ENCODE assay signal across 8 mouse cellular contexts in genomic region chr6:122560427-122560826, GRCm38 (mm10). TPM values are rescaled to one million over a fixed set of nuclear protein-coding genes. Genes with fewer than 3 reads are reported as not detected.
A peak's percentile ranks its signal among the peaks of the same experiment; 100 is the strongest.
DNase-seq lines count a peak whose midpoint lies in the region; ATAC-seq and TF ChIP-seq lines count a peak whose summit lies in the region.

No protein-coding gene starts in this region.

- ATAC-seq in CD4-positive, CD25-positive, alpha-beta regulatory T cell, adult 4 months = peak; percentile 76
- ATAC-seq in erythroid progenitor cell, adult 5-6 weeks (replicated peaks; ENCODE audit: low FRiP score, poor library complexity, severe bottlenecking) = peak; percentile 61
- no peak for ATAC-seq in heart, embryonic 13.5 days (ENCODE audit: extremely low read depth, insufficient number of reproducible peaks, low FRiP score, low TSS enrichment)
- no peak; the same call in 1 of the 2 replicates for ATAC-seq in kidney, postnatal 0 days (replicated peaks; ENCODE audit: low FRiP score, low read depth)
- 0 out of 2 replicates have a peak, but pooled peaks have one; percentile 10 for ATAC-seq in liver, embryonic 11.5 days (replicated peaks; ENCODE audit: low FRiP score)
- no peak for ATAC-seq in stomach, embryonic 14.5 days (ENCODE audit: insufficient number of reproducible peaks, insufficient read depth, low FRiP score, low read depth)

- H3K36me3 ChIP-seq in heart, embryonic 13.5 days = no peaks in the 10 kb centered on the region
- H3K36me3 ChIP-seq in kidney, postnatal 0 days (ENCODE audit: insufficient read depth, low read length) = no peaks in the 10 kb centered on the region
- no peaks in the 10 kb centered on the region for H3K36me3 ChIP-seq in liver, embryonic 11.5 days (ENCODE audit: control insufficient read depth, insufficient read depth, low read length)
- H3K36me3 ChIP-seq in stomach, embryonic 14.5 days (ENCODE audit: control insufficient read depth, insufficient read depth, low read length) = no peaks in the 10 kb centered on the region

- H3K4me1 ChIP-seq in heart, embryonic 13.5 days = peaks cover 10% of the 10 kb centered on the region
- H3K4me1 ChIP-seq in kidney, postnatal 0 days (replicated peaks; ENCODE audit: insufficient read depth, low read length) = no peaks in the 10 kb centered on the region
- no peaks in the 10 kb centered on the region for H3K4me1 ChIP-seq in liver, embryonic 11.5 days (replicated peaks; ENCODE audit: control insufficient read depth, insufficient read depth, low read length)
- no peaks in the 10 kb centered on the region for H3K4me1 ChIP-seq in stomach, embryonic 14.5 days (ENCODE audit: control insufficient read depth, insufficient read depth, low read length)

- no peak overlapping the region for H3K9ac ChIP-seq in heart, embryonic 13.5 days
- no peak overlapping the region for H3K9ac ChIP-seq in kidney, postnatal 0 days (ENCODE audit: low read depth, low read length)
- no peak overlapping the region for H3K9ac ChIP-seq in liver, embryonic 11.5 days (ENCODE audit: low read depth, low read length)
- H3K9ac ChIP-seq in stomach, embryonic 14.5 days (replicated peaks; ENCODE audit: low read depth, low read length) = no peak overlapping the region

- H3K4me2 ChIP-seq in heart, embryonic 13.5 days = peak overlapping the region; percentile 48
- peak overlapping the region; percentile 41 for H3K4me2 ChIP-seq in kidney, postnatal 0 days (ENCODE audit: low read length)
- 0 out of 2 replicates have a peak overlapping the region, but pooled peaks have one; percentile 14 for H3K4me2 ChIP-seq in liver, embryonic 11.5 days
- H3K4me2 ChIP-seq in stomach, embryonic 14.5 days (replicated peaks; ENCODE audit: low read depth, low read length) = peak overlapping the region; percentile 1; the same call in 1 of the 2 replicates

- H3K27me3 ChIP-seq in heart, embryonic 13.5 days (replicated peaks) = peaks cover 47% of the 10 kb centered on the region
- H3K27me3 ChIP-seq in kidney, postnatal 0 days (ENCODE audit: insufficient read depth, low read length) = no peaks in the 10 kb centered on the region
- H3K27me3 ChIP-seq in liver, embryonic 11.5 days (replicated peaks; ENCODE audit: control insufficient read depth, insufficient read depth, low read length) = peaks cover 15% of the 10 kb centered on the region
- H3K27me3 ChIP-seq in stomach, embryonic 14.5 days (ENCODE audit: control insufficient read depth, insufficient read depth, low read length) = no peaks in the 10 kb centered on the region

- peak overlapping the region; percentile 5; the same call in 1 of the 2 replicates for H3K4me3 ChIP-seq in heart, embryonic 13.5 days
- no peak overlapping the region for H3K4me3 ChIP-seq in kidney, postnatal 0 days (replicated peaks; ENCODE audit: low read depth, low read length)
- H3K4me3 ChIP-seq in liver, embryonic 11.5 days (ENCODE audit: low read depth, low read length) = no peak overlapping the region
- H3K4me3 ChIP-seq in stomach, embryonic 14.5 days (ENCODE audit: low read depth, low read length) = no peak overlapping the region

- TF ChIP-seq CTCF in kidney, postnatal 0 days (IDR thresholded peaks at IDR 0.05; ENCODE audit: low read depth) = peak; percentile 94

- no peak overlapping the region for H3K27ac ChIP-seq in heart, embryonic 13.5 days (replicated peaks)
- no peak overlapping the region for H3K27ac ChIP-seq in kidney, postnatal 0 days
- H3K27ac ChIP-seq in liver, embryonic 11.5 days (ENCODE audit: low read depth, low read length) = no peak overlapping the region
- no peak overlapping the region for H3K27ac ChIP-seq in stomach, embryonic 14.5 days (ENCODE audit: low read length)

- WGBS in heart, embryonic 13.5 days = 14% methylated on average over 17 of the region's 17 CpGs
- 18% methylated on average over 17 of the region's 17 CpGs for WGBS in kidney, postnatal 0 days
- WGBS in liver, embryonic 11.5 days = 15% methylated on average over 17 of the region's 17 CpGs
- WGBS in stomach, embryonic 14.5 days = 8% methylated on average over 17 of the region's 17 CpGs

- peak; percentile 66 for DNase-seq in brain, embryonic 18.5 days (ENCODE audit: low read depth, low spot score)
- peak; percentile 89 for DNase-seq in kidney, postnatal 0 days (ENCODE audit: low spot score)
- peak; percentile 67 for DNase-seq in liver, embryonic 11.5 days (ENCODE audit: low spot score)
- DNase-seq in natural killer cell, adult 2 months (ENCODE audit: low spot score in 2 of 2) = peak; percentile 60 to 80

- no peaks in the 10 kb centered on the region for H3K9me3 ChIP-seq in heart, embryonic 13.5 days
- no peaks in the 10 kb centered on the region for H3K9me3 ChIP-seq in kidney, postnatal 0 days (replicated peaks; ENCODE audit: low read length)
- H3K9me3 ChIP-seq in liver, embryonic 11.5 days (ENCODE audit: control insufficient read depth, low read length) = no peaks in the 10 kb centered on the region
- no peaks in the 10 kb centered on the region for H3K9me3 ChIP-seq in stomach, embryonic 14.5 days (ENCODE audit: control insufficient read depth, low read depth, low read length)

RNA-seq across cellular contexts. Expression of gene Aicda, which starts 6.8 kb away (rescaled TPM):
- 1 to 10 TPM in 1 of 2 experiments, under 1 TPM in 1; 0.66 to 1.6 TPM for polyA plus RNA-seq in CD4-positive, CD25-positive, alpha-beta regulatory T cell, adult 4 months (2017; shearing (Covaris generic))
- total RNA-seq in erythroid progenitor cell, adult 5-6 weeks (2015; ENCODE audit: low replicate concordance) = not detected in 2 replicates
- not detected in 2 replicates for total RNA-seq in erythroid progenitor cell, adult 5-6 weeks (2017; ENCODE audit: low replicate concordance)
- polyA plus RNA-seq in heart, embryonic 13.5 days (2015; fragmentation: Nextera tagmentation; extraction: Ambion mirVana) = not detected in 2 replicates
- polyA plus RNA-seq in kidney, postnatal 0 days (2015; fragmentation: Nextera tagmentation; extraction: Ambion mirVana) = not detected in 2 replicates
- polyA plus RNA-seq in liver, embryonic 11.5 days (2014; fragmentation: Nextera tagmentation; extraction: Ambion mirVana) = 0.18 TPM in 1 of 2 replicates, not detected in the other
- polyA plus RNA-seq in stomach, embryonic 14.5 days (2014; fragmentation: Nextera tagmentation; extraction: Ambion mirVana) = not detected in 2 replicates

RNA-seq across cellular contexts. Expression of gene Apobec1, which starts 41.8 kb away (rescaled TPM):
- 10 to 100 TPM; 24.3 to 35.4 TPM for polyA plus RNA-seq in CD4-positive, CD25-positive, alpha-beta regulatory T cell, adult 4 months (2017; shearing (Covaris generic))
- total RNA-seq in erythroid progenitor cell, adult 5-6 weeks (2015; ENCODE audit: low replicate concordance) = 29.2 and 35.2 TPM in 2 replicates
- 17.1 and 17.2 TPM in 2 replicates for total RNA-seq in erythroid progenitor cell, adult 5-6 weeks (2017; ENCODE audit: low replicate concordance)
- 2.2 and 2.7 TPM in 2 replicates for polyA plus RNA-seq in heart, embryonic 13.5 days (2015; fragmentation: Nextera tagmentation; extraction: Ambion mirVana)
- polyA plus RNA-seq in kidney, postnatal 0 days (2015; fragmentation: Nextera tagmentation; extraction: Ambion mirVana) = 3.6 TPM in 2 replicates
- polyA plus RNA-seq in liver, embryonic 11.5 days (2014; fragmentation: Nextera tagmentation; extraction: Ambion mirVana) = 3.7 and 5.6 TPM in 2 replicates
- 3.9 and 4.6 TPM in 2 replicates for polyA plus RNA-seq in stomach, embryonic 14.5 days (2014; fragmentation: Nextera tagmentation; extraction: Ambion mirVana)

RNA-seq across cellular contexts. Expression of gene Gdf3, which starts 49.5 kb away (rescaled TPM):
- polyA plus RNA-seq in CD4-positive, CD25-positive, alpha-beta regulatory T cell, adult 4 months (2017; shearing (Covaris generic)) = not detected
- total RNA-seq in erythroid progenitor cell, adult 5-6 weeks (2015; ENCODE audit: low replicate concordance) = 5.8 and 8.8 TPM in 2 replicates
- total RNA-seq in erythroid progenitor cell, adult 5-6 weeks (2017; ENCODE audit: low replicate concordance) = not detected in 2 replicates
- polyA plus RNA-seq in heart, embryonic 13.5 days (2015; fragmentation: Nextera tagmentation; extraction: Ambion mirVana) = 0.20 and 0.27 TPM in 2 replicates
- polyA plus RNA-seq in kidney, postnatal 0 days (2015; fragmentation: Nextera tagmentation; extraction: Ambion mirVana) = not detected in 2 replicates
- polyA plus RNA-seq in liver, embryonic 11.5 days (2014; fragmentation: Nextera tagmentation; extraction: Ambion mirVana) = 13.9 and 14.6 TPM in 2 replicates
- polyA plus RNA-seq in stomach, embryonic 14.5 days (2014; fragmentation: Nextera tagmentation; extraction: Ambion mirVana) = not detected in 2 replicates

RNA-seq across cellular contexts. Expression of gene Mfap5, which starts 54.8 kb away (rescaled TPM):
- not detected for polyA plus RNA-seq in CD4-positive, CD25-positive, alpha-beta regulatory T cell, adult 4 months (2017; shearing (Covaris generic))
- total RNA-seq in erythroid progenitor cell, adult 5-6 weeks (2015; ENCODE audit: low replicate concordance) = not detected in 2 replicates
- total RNA-seq in erythroid progenitor cell, adult 5-6 weeks (2017; ENCODE audit: low replicate concordance) = not detected in 2 replicates
- 13.7 and 13.8 TPM in 2 replicates for polyA plus RNA-seq in heart, embryonic 13.5 days (2015; fragmentation: Nextera tagmentation; extraction: Ambion mirVana)
- 42.4 and 47.0 TPM in 2 replicates for polyA plus RNA-seq in kidney, postnatal 0 days (2015; fragmentation: Nextera tagmentation; extraction: Ambion mirVana)
- polyA plus RNA-seq in liver, embryonic 11.5 days (2014; fragmentation: Nextera tagmentation; extraction: Ambion mirVana) = 0.67 and 0.96 TPM in 2 replicates
- 20.5 and 21.1 TPM in 2 replicates for polyA plus RNA-seq in stomach, embryonic 14.5 days (2014; fragmentation: Nextera tagmentation; extraction: Ambion mirVana)

Comparison
In these comparisons a context has a peak if more than half of its experiments do, and no peak if none do; other contexts are left out.
1. ATAC-seq: peak in CD4-positive, CD25-positive, alpha-beta regulatory T cell, adult 4 months (single experiment), erythroid progenitor cell, adult 5-6 weeks (single experiment) and liver, embryonic 11.5 days (single experiment); none in heart, embryonic 13.5 days (single experiment), kidney, postnatal 0 days (single experiment) and stomach, embryonic 14.5 days (single experiment).
2. RNA of gene Gdf3, which starts 49.5 kb away (polyA plus RNA-seq): 13.9 to 14.6 TPM in liver, embryonic 11.5 days; 0.20 to 0.27 TPM in heart, embryonic 13.5 days, not detected in CD4-positive, CD25-positive, alpha-beta regulatory T cell, adult 4 months, not detected in kidney, postnatal 0 days and not detected in stomach, embryonic 14.5 days; every median in the first group is over 10 times any median in the second.
3. Peak in every context shown above with its lines, with median percentiles within 50 percentile points of each other: DNase-seq and H3K4me2 ChIP-seq.